Mouse (Mus musculus) liver, postnatal 0 days (tissue): ENCODE results near the gene Zcchc8.

Experiments
- CTCF ChIP-seq: sonication (generic); IDR thresholded peaks from 2 replicates; pipeline ENCODE4 v1.5.1; 2016; ENCODE audit warnings: antibody characterized with exemption, low read depth
- EP300 ChIP-seq: IDR thresholded peaks from 2 replicates; pipeline ENCODE4 v1.6.1; 2016; ENCODE audit warnings: antibody characterized with exemption, low read depth, mild to moderate bottlenecking

DNA sequence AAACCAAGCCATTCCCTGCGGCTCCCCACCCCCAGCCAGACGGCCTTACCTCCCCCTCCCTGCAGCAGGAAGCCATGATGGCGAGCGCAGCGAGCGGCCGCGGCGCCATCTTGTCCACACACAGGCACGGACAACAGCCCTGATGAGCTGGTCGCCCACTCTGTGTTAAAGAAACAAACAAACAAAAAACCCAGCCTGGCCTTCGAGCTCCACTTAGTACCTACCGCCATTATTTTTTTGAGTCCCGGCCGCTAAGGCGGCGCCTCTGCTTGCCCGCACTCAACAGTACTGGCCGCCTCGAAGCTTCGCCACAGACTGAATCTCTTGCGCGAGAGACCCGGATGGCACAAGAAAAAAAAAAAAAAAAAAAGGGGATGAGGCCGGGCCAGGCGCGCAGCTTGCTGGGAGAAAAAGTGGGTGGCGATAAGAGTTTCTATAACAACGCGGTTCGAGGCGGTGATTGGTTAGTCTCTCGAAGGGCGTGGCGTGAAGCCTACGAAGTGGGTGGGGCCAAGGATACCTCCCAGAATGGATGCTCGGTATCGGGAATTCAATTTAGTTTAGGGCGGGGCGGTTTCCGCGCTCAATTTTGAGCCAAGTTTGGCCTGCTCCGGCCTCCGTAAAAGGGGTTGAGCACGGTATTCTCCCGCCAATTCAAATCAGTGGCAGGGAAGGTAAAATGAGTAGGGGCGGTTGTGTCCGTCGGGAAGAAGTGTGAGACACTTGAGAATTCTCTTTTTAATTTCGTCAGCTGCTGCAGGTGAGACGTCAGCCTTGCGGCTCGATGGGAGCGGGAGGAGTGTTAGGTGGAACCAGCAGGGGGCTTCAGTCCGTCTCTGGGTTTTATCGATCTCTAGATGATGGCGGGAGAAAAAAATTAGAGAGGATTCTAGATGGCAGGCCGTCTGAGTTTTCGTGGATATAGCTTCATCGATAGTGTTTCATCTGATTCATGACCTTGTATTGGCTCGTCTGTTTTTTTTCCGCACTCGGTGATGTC lies 28.5 kb upstream of the Zcchc8 start, which contains the start of the genes Rsrc2 and Kntc1:
- TF ChIP-seq CTCF: peak; percentile 39; the same call in 1 of the 2 replicates
- TF ChIP-seq EP300: peak; percentile 82
